Mouse (Mus musculus): ENCODE measurements around the gene Utp11. TPM values are rescaled to one million over a fixed set of nuclear protein-coding genes. Genes with fewer than 3 reads are reported as not detected.
A peak's percentile ranks its signal among the peaks of the same experiment; 100 is the strongest.

Utp11 gene
- polyA plus RNA-seq, 1 experiment from 2014 or later, result 60.8 TPM

DNA sequence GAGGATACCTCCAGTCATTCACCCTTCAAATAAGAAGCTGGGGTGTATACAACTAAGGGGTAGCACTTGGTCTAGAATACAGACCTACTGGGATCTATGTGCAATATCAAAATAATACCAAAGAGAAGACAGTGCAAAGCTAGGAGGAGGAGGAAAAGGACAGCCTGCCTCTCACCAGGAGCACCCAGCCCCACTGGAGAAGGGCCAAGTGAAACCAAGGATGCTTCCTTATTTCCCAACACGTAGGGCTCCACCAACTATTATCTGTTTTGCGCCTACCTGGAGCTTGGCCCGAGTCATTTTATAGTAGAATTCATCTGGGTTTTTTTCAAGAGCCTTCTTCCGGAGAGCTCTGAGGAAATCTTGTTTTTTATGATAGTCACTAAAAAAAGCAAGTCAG is 9.9 kb downstream of the Utp11 start:
- WGBS, result 87% methylated on average over 4 of the region's 4 CpGs
- no peak for ATAC-seq (ENCODE audit: borderline replicate concordance, extremely low read depth, low FRiP score, low TSS enrichment)
- H3K36me3 ChIP-seq, result peaks cover 56% of the 10 kb centered on the region

DNA sequence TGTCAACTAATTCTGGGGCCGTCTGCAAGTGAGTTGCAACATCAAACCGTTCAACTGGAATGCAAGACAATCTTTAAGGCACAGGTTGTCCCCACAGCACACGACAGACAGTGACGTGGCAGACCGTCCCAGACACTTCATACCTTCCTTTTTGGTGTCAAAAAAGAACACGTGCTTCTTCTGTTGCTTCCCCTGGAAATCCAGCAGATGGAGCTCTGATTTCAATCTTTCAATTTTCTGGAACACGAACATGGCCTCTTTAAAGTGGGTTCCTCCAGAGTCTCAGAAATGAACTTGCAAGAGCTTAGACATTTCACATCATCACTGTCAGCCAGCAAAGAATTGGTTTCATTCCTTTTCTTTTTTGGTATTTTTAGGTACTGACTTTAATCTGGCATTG is 11.1 kb downstream of the Utp11 start:
- Histone ChIP-seq H3K36me3 (peaks cover 61% of the 10 kb centered on the region), H3K27me3 (no peaks in the 10 kb centered on the region), H3K4me1 (no peaks in the 10 kb centered on the region), H3K4me3 (no peak overlapping the region), H3K9me3 (no peaks in the 10 kb centered on the region), H3K9ac (no peak overlapping the region), H3K4me2 (no peak overlapping the region), H3K27ac (no peak overlapping the region)
- ATAC-seq (ENCODE audit: borderline replicate concordance, extremely low read depth, low FRiP score, low TSS enrichment), result no peak
- WGBS, result 44% methylated on average over 7 of the region's 7 CpGs

More for the DNA sequence above, 9.9 kb downstream of the Utp11 start:
- H3K27ac ChIP-seq, result no peak overlapping the region
- no peaks in the 10 kb centered on the region for H3K27me3 ChIP-seq
- no peaks in the 10 kb centered on the region for H3K4me1 ChIP-seq
- H3K9ac ChIP-seq, result no peak overlapping the region
- no peak overlapping the region for H3K4me3 ChIP-seq
- H3K4me2 ChIP-seq, result no peak overlapping the region
- no peaks in the 10 kb centered on the region for H3K9me3 ChIP-seq

DNA sequence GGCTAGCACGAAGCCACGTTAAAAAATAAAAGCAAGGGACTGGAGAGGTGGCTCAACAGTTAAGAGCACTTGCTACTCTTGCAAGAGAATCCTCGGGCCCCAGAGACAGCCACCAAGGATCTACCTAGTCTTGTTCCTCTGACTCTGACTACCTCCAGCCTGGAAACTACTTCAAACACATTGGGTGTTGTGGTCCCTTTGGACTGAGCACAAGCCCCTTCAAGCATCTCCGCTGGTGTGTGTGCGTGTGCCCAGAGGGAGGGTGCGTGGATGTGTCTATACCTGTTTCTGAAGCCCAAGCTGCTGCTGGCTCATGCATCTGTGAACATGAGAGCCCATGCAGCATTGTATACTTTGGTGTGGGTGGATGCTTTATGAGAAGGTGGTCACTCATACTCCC is 17.4 kb downstream of the Utp11 start:
- H3K9me3 ChIP-seq, result no peaks in the 10 kb centered on the region
- WGBS, result 87% methylated on average over 6 of the region's 6 CpGs
- H3K4me2 ChIP-seq, result no peak overlapping the region
- H3K4me3 ChIP-seq, result no peak overlapping the region
- no peak for ATAC-seq (ENCODE audit: borderline replicate concordance, extremely low read depth, low FRiP score, low TSS enrichment)
- H3K36me3 ChIP-seq, result peaks cover 30% of the 10 kb centered on the region
- no peak overlapping the region for H3K27ac ChIP-seq
- no peak overlapping the region for H3K9ac ChIP-seq
- peaks cover 38% of the 10 kb centered on the region for H3K27me3 ChIP-seq
- peaks cover 13% of the 10 kb centered on the region for H3K4me1 ChIP-seq

DNA sequence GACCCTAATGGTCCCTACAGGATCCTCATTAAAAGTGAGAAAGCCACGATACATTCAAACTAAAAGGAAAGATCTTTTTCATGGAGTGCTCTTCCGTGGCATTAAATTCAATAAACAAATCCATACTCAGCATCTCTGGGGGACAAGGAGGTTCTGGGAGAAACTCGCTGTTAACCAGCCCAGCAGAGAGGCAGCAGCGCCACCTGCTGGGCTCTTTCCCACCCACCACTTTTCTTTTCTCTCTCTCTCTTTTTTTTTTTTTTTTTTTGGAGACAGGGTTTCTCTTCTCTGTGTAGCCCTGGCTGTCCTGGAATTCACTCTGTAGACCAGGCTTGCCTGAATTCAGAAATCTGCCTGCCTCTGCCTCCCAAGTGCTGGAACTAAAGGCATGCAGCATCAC is 18.4 kb downstream of the Utp11 start:
- no peak overlapping the region for H3K4me3 ChIP-seq
- H3K27me3 ChIP-seq, result peaks cover 45% of the 10 kb centered on the region
- no peak overlapping the region for H3K4me2 ChIP-seq
- no peak overlapping the region for H3K27ac ChIP-seq
- no peak overlapping the region for H3K9ac ChIP-seq
- peaks cover 13% of the 10 kb centered on the region for H3K4me1 ChIP-seq
- WGBS, result 3% methylated on average over 4 of the region's 4 CpGs
- no peak for ATAC-seq (ENCODE audit: borderline replicate concordance, extremely low read depth, low FRiP score, low TSS enrichment)
- no peaks in the 10 kb centered on the region for H3K9me3 ChIP-seq
- peaks cover 21% of the 10 kb centered on the region for H3K36me3 ChIP-seq

DNA sequence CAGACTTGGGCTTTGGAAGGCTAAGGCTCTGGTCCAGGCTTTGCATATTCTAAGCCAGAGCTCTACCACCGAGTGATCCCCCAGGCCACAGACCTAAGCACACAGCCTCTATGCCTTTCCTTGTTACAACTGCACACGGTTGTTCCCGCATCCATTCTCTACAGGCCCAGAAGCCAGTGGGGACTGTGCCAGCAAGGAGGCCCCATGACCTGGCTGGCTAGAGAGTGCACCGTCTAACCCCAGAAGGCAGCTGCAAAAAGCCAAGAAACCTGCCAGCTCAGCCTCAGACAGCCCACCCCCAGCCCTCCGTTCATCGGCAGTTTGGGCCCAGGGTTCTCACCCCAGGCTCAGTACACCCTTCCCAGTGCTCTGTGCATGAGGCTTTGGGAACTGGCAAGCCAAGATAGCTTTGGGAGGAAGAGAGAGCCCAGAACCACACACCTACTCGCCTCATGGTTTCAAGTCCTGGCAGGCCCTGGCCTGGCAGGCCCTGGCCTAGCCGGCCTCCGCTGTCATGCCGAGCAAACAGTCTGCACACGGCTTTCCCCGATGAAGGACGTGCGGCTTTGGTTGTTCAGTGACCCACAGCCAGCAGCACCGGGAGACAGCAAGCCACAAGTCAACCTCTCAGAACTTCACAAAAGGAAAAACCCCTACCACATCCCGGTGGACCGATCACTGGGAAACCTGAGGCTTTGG is 18.9 kb downstream of the Utp11 start:
- Histone ChIP-seq H3K9me3 (no peaks in the 10 kb centered on the region), H3K27ac (no peak overlapping the region), H3K4me3 (no peak overlapping the region), H3K36me3 (peaks cover 16% of the 10 kb centered on the region), H3K9ac (no peak overlapping the region), H3K4me2 (no peak overlapping the region), H3K27me3 (peaks cover 45% of the 10 kb centered on the region), H3K4me1 (peaks cover 13% of the 10 kb centered on the region)
- ATAC-seq (ENCODE audit: borderline replicate concordance, extremely low read depth, low FRiP score, low TSS enrichment), result no peak; the same call in 1 of the 2 replicates
- WGBS, result 66% methylated on average over 17 of the region's 17 CpGs

DNA sequence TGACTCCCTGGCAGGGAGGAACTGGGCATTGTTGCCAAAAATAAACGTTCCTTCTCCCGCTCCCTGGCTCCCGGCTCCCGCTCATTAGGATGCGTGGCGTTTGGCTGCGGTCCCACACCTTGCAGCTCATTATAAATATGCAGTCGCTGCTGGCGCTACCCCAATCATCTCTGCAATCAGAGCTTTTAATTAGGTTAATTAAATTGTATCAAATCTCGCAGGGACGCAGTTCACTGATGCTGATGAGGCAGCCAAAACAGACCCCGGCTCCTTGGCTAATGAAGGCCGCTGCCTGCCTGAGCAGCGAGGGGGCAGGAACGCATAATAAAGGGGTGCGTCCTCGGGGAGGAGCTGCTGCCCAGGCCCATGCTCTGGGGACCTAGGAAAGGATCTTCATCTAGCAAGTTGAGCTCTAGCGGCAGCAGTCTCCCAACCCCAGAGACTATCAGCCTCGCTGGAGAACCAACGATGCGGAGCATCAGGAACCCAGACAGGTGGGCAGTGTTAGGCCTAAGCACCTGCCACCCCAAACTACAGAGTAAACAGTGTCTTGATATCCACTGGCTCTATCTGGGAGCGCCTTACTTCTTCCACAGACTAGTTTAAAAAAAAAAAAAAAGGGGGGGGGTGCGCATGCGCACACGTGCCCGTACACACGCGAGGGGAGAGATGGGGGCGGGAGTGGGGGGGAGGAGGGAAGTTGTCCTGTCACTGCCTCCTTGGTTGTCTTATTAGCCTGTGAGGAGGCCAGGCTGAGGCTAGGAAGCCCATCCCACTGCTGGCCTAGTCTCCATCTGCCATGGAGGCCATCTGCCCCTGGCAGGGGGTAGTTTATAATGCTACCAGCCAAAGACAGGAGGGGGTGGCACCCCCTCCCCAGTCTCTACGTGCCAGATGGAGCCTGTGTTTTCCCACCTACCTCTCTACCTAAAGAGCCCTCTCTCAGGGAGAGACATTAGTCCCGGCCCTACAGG is 20.8 kb downstream of the Utp11 start:
- no peak for ATAC-seq (ENCODE audit: borderline replicate concordance, extremely low read depth, low FRiP score, low TSS enrichment)
- H3K9ac ChIP-seq, result no peak overlapping the region
- peaks cover 7% of the 10 kb centered on the region for H3K36me3 ChIP-seq
- H3K27me3 ChIP-seq, result peaks cover 58% of the 10 kb centered on the region
- no peak overlapping the region for H3K4me3 ChIP-seq
- peaks cover 13% of the 10 kb centered on the region for H3K4me1 ChIP-seq
- peak overlapping the region; percentile 33 for H3K4me2 ChIP-seq
- WGBS, result 5% methylated on average over 26 of the region's 31 CpGs
- H3K27ac ChIP-seq, result no peak overlapping the region
- H3K9me3 ChIP-seq, result no peaks in the 10 kb centered on the region

DNA sequence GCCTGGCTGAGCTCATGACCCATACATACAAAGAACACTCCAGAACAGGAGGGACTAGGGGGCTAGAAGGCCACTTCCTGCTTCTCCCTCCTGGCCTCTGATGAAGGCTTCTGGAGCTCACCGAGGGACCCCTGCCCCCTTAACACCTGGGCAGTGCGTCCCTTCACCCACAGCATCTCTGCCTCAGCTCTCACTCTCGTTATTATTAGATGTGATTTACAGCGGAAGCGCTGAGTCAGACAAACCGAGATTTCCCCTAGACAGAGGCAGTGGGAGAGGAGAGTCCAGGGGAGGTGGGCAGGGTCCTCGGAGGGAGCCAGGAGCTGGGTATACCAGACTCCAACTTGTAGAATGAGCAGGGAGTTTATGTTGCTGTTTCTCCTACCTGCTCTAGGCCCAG is 21.8 kb downstream of the Utp11 start:
- Histone ChIP-seq H3K9ac (no peak overlapping the region), H3K4me1 (peaks cover 13% of the 10 kb centered on the region), H3K36me3 (no peaks in the 10 kb centered on the region), H3K4me2 (no peak overlapping the region), H3K27me3 (peaks cover 69% of the 10 kb centered on the region), H3K4me3 (no peak overlapping the region), H3K27ac (no peak overlapping the region), H3K9me3 (no peaks in the 10 kb centered on the region)
- no peak for ATAC-seq (ENCODE audit: borderline replicate concordance, extremely low read depth, low FRiP score, low TSS enrichment)
- WGBS, result 21% methylated on average over 7 of the region's 7 CpGs

DNA sequence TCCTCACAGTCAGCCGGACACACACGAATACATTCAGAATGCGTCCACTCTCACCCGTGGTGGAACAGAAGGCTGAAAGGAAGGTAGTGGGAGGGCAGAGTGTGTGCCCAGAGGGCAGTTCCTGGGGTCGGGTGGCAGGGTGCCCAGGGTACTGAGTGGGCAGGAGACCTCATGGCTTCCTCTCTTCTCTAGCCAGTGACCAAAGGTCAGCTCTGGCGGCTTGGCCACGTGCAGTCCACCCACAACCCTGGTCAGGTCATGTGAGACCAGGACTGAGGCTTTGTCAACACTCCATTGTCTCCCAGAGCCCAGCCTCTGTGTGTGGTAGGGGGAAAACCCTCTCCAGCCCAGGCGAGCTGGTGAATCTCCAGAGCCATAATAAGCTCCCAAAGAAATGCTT is 23.2 kb downstream of the Utp11 start:
- Histone ChIP-seq H3K4me1 (peaks cover 13% of the 10 kb centered on the region), H3K4me2 (no peak overlapping the region), H3K9me3 (no peaks in the 10 kb centered on the region), H3K36me3 (no peaks in the 10 kb centered on the region), H3K27ac (no peak overlapping the region), H3K4me3 (no peak overlapping the region), H3K27me3 (peaks cover 82% of the 10 kb centered on the region), H3K9ac (no peak overlapping the region)
- 73% methylated on average over 8 of the region's 8 CpGs for WGBS
- no peak for ATAC-seq (ENCODE audit: borderline replicate concordance, extremely low read depth, low FRiP score, low TSS enrichment)

DNA sequence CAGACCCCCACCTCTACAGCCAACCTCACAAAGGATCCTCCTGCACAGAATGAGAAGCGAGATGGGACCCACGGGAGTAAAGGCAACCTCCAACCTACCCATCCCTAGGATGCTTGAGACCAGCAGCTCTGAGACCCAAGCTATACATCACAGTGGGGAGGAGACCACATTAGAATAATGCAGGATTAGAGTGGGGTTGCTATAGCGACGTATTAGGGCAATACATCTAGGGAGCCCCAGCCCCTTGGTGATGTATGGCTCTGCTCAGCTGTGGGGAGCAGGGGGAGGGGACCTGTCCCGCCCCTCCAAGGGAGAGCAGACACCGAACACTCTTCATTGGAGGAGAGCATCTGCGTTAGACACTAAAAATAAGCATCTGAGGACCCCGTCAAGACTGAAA is 25.3 kb downstream of the Utp11 start:
- Histone ChIP-seq H3K9ac (no peak overlapping the region), H3K4me2 (no peak overlapping the region), H3K27me3 (peaks cover 86% of the 10 kb centered on the region), H3K4me1 (peaks cover 13% of the 10 kb centered on the region), H3K27ac (no peak overlapping the region), H3K4me3 (no peak overlapping the region), H3K36me3 (no peaks in the 10 kb centered on the region), H3K9me3 (no peaks in the 10 kb centered on the region)
- WGBS, result 30% methylated on average over 8 of the region's 8 CpGs
- ATAC-seq (ENCODE audit: borderline replicate concordance, extremely low read depth, low FRiP score, low TSS enrichment), result no peak

DNA sequence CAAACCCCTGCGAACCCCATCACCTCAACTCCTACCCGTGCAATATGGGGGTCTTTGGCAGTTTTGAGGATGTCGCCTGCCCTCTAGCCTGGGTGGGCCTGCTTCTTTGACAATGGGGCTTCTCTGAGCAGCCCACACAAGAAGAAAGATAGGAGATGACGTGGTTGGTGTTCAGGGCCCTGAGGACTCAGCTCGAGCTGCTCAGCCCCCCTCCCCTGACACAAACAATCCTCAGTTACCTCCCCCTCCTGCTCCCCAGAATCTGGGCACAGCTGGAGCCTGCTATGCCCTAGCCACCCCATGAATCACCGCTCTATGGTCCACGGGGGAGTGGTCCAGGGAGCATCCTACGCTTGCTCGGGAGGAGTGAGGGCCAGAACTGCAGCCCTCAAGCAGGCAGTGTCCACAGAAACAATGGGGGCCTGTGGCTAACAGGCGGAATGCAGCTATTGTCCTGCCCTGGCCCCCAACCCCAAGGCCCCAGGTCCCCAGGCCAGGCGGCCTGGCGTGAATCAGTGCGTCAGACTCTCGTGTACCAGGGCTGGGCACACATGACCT is 25.8 kb downstream of the Utp11 start:
- 49% methylated on average over 14 of the region's 14 CpGs for WGBS
- H3K9ac ChIP-seq, result no peak overlapping the region
- H3K27ac ChIP-seq, result no peak overlapping the region
- no peak overlapping the region for H3K4me3 ChIP-seq
- no peak for ATAC-seq (ENCODE audit: borderline replicate concordance, extremely low read depth, low FRiP score, low TSS enrichment)
- H3K36me3 ChIP-seq, result no peaks in the 10 kb centered on the region
- no peaks in the 10 kb centered on the region for H3K9me3 ChIP-seq
- H3K4me2 ChIP-seq, result no peak overlapping the region
- peaks cover 86% of the 10 kb centered on the region for H3K27me3 ChIP-seq
- peaks cover 8% of the 10 kb centered on the region for H3K4me1 ChIP-seq

DNA sequence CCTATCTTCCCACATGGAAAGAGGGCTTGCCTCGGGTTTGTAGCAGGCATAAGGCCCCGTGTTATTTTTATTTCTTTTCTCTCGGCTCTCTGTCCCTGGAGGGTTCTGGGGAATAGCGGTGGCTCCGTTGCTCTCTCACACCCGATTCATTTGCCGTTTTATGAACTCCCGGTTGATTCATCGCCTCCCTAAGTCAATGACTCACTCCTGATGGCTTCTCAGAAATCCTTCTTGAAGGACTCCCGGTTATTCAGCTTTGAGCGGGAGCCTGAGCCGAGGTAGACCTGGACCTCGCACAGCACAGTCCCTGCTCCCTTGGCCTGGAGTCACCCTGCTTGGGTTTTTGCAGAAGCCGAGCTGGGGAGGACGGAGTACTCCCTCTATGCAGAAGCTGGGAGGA is 28.8 kb downstream of the Utp11 start:
- H3K27me3 ChIP-seq, result peaks cover 93% of the 10 kb centered on the region
- H3K9me3 ChIP-seq, result no peaks in the 10 kb centered on the region
- 68% methylated on average over 15 of the region's 15 CpGs for WGBS
- H3K36me3 ChIP-seq, result no peaks in the 10 kb centered on the region
- no peak overlapping the region for H3K27ac ChIP-seq
- H3K4me2 ChIP-seq, result no peak overlapping the region
- H3K4me3 ChIP-seq, result no peak overlapping the region
- no peak overlapping the region for H3K9ac ChIP-seq
- peaks cover under 1% of the 10 kb centered on the region for H3K4me1 ChIP-seq
- no peak for ATAC-seq (ENCODE audit: borderline replicate concordance, extremely low read depth, low FRiP score, low TSS enrichment)

DNA sequence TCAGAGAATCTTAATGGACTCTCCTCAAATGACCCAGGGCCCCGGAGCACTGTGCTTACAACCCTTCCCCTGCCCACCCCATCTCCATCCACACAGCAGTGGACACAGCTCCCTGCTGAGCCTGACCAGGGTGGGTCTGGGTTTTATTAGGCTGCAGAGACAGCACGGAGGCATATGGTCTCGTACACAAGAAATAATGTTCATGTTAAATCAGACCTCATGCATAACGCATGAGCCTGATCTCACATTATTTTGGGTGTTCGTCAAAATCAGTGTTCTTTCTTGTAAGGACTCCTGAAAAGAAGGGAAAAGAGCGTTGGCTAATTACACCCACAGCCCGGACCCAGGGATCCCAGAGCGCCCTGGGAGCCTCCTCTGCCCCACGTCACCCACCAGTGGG is 29.2 kb downstream of the Utp11 start:
- Histone ChIP-seq H3K9me3 (no peaks in the 10 kb centered on the region), H3K36me3 (no peaks in the 10 kb centered on the region), H3K9ac (no peak overlapping the region), H3K4me2 (no peak overlapping the region), H3K4me1 (peaks cover 5% of the 10 kb centered on the region), H3K4me3 (no peak overlapping the region), H3K27ac (no peak overlapping the region), H3K27me3 (peaks cover 97% of the 10 kb centered on the region)
- ATAC-seq (ENCODE audit: borderline replicate concordance, extremely low read depth, low FRiP score, low TSS enrichment), result no peak
- WGBS, result 80% methylated on average over 9 of the region's 9 CpGs

Data from lung, embryonic 15.5 days (tissue).